Mouse (Mus musculus): Measurements from ENCODE around the gene Nrcam.

- TF ChIP-seq EP300 (IDR thresholded peaks at IDR 0.05; ENCODE audit: low read depth) (no peak), CTCF (IDR thresholded peaks at IDR 0.05; ENCODE audit: low read depth) (no peak)
These were observed 28.8 kb downstream of the Nrcam start for GRCm38 (mm10) chr12:44357460-44357859.

Measured in liver, embryonic 14.5 days (tissue).